Mouse (Mus musculus): ENCODE data around the gene Astn1.

Gene Astn1

DNA sequence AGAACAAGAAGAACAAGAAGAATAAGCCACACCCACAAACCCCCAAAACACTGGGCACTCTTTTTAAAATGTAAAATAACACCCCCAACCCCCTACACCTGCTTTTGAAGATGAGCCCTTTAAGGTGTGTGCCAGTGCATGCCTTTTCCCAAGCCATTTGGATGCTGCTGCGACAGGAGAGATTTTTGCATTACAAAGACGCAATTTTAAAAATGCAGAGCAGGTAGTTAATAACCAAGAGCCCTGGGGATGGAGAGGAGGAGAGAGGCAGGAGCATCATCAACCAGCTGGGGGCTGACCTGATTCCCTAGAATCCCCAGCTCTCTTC lies at the start of gene Astn1:
TSS of gene Astn1 (plus strand) at position 310 of the 328 bp plus-strand sequence.
- no peak for DNase-seq

DNA sequence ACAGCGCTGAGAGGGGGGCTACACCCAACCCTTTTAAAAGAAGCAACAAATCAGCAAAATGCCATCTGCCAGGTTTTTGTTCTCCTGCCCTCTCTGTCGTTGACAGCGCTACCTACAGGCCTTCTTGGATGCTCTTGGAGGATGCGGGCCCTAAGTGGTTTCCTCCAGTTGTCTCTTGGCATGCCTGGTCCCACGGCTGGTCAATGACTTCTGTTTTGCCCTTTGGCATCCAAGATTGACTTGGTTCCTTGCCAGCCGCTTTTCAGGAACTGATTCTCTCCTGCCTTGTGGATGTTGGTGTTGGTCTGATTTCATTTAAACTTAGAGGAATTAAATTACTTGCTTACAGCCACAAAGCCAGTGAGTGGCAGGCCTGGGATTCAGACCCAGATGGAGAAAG lies 38.7 kb upstream of the Astn1 start:
- DNase-seq: no peak

DNA sequence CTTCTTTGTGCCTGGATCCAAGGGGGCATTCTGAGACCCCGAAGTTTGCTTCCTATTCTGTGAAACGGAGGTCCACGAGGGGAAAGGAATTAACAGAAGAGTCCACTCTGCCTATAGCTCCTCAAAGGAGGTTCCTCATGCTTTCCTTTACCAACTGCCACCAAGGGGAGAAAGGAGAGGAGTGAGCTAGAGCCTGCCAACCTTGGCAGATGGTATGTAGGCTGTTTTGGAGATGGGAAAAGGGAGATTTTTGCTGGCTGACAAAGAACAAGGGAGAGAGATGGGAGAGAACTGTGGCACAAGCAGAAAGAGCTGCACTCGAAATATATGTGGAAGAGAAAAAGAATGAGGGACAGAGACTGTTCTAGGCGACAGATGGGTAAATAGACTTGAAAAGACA lies 33.9 kb upstream of the Astn1 start:
- no peak for DNase-seq

DNA sequence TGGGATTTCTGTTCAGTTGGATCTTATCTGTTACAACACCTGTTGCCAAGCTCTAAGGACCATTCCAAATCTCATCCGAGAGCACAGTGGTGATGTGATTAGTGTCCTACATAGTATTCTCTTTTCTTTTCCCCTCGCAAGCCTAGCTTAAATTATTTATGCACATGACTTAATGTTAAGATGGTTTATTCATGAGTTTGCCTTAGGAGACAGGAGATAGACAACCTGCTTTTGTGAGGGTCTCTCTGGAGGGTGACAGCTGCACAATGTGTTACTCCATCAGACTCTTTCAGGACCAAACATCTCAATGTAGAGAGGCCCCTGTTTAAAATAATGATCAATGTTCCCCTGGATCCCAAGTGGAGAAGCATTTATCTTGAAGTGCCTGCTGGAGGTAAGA lies 33.2 kb upstream of the Astn1 start:
- no peak for DNase-seq

DNA sequence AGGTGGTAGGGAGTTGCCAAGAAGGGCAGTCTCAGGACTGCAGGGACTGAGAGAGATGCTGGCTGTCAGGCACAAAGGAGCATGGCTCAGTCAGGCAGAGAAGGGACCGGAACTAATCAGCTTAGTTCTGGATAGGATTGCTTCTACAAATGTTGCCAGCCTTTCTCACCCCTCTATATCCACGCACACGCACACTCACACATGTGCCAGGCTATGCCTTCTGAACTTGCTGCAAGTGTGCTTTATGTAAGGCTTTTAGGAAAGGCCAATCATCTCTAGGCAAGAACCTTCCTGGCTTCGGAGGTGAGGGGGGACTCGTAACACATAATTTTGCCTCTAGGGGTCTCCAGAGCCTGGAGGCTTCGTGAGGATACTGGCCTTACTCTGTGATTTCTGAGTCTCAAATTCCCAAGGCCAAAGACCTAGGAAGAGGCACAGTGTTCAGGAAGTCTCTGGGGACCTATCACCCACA lies 18.8 kb upstream of the Astn1 start:
- no peak for DNase-seq

DNA sequence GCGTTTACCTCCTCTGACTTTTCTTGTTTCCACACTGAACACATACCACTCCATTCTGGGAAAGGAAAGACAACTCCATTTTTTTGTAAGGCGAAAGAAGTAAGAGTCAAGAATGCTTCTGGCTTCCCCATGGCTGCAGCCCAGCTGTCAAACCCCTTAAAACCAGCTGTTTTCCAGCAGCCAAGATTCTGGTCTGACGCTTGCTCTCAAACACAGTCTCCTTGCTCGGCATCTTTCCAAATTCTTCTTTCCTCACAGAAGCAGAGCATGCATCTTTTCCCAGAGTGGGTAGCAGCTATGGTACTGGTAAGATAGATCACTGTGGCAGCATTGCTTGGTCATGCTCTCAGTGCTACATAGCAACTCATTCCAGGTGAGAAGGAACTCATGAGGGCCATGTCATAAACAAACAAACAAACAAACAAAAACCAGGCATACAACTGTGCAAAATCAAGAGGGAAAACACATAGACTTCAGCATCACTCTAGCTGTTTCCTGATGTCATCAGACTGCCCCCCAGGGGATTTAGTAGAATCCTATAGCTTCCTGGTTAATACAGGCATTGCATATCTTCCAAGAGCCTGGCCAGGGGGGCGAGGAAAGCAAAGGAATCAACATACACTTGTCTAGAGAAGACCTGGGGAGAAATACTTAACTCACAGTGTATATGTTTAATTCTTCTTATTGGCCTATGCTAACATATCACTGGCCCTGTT lies 8.3 kb upstream of the Astn1 start:
- DNase-seq: peak; percentile 2

DNA sequence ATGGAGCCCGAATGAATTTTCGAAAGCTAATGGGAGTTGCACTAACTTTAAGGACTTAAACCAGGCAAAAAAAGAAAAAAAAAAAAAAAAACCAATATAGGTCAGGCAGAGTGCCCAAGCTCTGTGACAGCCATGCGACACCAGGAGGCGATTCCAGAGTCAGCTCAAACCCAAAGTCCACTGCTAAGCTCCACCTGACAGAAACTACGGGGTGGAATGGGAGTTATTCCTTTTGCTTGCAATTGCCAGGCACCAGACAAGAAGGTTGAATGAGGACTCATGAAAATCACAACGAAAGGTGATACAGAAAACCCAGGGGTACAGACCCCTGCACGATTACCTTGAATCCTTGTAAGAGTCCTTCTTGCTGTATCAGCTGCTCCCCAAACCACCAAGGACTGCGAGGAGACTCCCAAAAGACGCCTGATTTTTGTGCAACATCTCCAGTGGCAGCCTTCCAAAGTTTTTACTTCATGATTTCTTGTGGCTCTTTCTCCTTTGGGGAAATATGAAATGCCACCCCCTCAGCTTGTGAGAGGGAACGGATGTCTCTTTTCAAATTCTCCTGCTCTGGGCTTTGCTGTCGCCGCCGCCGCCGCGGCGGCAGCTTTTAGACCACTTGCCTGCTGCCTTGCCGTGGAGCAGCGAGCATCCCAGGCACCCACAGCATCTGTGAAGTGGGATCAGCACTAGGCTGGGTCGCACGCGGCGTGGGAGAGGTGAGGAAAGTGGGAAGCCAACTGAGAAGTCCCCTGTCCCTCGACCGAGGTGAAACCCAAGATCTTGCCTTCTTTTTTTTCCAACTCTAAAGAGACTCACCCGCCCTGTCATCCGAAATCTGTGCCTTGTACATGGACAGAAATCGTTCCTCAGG lies 6.7 kb upstream of the Astn1 start:
- peak; percentile 8 for DNase-seq

DNA sequence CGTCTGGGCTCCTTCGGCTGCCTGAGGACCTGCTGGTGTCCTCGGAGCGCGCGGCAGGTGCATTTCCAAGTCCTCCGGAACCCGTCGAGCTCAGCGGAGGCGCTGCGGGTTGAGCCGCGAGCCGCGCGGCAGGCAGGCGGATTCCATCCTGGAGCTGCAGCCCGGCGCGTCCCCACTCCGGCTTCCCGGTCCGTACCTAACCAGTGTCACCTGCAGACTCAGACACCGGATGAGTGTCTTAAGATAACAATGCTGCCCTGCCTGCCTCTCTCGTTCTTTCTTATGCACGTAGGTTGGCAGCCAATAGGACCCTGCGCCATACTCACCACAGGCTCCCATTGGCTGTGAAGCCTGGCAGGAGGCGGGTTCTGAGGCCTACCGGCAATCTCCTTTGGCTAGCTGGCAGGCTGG lies 6.0 kb upstream of the Astn1 start, which contains the start of gene Brinp2:
TSS of gene Brinp2 (minus strand) at position 276 of the 411 bp plus-strand sequence.
- DNase-seq: peak; percentile 60

DNA sequence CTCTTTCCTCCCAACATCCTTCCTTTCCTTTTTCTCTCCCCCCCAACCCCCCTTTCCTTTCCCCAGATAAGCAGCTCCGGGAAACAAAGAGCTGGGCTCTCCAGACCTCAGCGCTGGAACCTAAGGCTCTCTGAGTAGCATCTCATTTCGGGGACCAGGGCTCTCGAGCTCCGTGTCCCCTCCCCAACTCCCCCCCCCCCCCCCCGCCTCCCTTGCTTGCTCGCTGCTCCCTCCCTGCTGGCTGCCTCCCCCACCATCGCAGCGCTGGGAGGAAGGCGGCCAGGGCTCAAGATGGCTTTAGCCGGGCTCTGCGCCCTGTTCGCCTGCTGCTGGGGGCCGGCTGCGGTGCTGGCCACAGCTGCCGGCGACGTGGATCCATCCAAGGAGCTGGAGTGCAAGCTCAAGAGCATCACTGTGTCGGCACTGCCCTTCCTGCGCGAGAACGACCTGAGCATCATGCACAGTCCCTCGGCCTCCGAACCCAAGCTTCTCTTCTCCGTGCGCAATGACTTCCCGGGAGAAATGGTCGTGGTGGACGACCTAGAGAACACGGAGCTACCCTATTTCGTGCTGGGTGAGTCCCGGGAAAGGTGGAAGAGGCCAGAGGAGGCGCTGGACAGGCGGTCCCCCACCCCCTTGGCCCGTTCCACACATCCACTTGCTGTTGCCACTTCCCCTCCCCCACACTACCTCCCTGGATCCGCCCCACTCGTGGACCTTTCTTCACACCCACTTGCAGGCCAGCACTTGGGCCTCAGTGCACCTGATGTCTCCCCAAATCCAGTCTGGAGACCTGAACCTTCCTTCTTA lies 424 bp downstream of the Astn1 start:
- DNase-seq: no peak

DNA sequence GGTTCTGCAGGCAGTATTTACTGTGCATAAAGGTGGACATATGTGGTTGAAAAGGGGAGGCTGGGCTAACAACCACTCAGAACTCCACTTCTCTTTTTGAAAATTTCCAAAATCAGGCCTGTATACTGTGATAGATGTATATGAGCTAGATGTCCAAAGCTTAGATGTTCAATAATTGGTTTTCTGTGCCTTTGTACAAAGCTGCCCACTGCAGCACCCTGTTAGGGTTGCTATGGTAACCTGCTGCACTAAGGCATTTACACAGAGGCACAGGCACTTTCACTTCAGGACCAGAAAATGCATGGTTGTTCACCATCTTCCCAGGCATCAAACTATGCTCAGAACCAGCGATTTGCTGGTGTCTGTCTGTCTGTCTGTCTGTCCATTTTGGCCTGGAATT lies 2.4 kb downstream of the Astn1 start:
- no peak for DNase-seq

DNA sequence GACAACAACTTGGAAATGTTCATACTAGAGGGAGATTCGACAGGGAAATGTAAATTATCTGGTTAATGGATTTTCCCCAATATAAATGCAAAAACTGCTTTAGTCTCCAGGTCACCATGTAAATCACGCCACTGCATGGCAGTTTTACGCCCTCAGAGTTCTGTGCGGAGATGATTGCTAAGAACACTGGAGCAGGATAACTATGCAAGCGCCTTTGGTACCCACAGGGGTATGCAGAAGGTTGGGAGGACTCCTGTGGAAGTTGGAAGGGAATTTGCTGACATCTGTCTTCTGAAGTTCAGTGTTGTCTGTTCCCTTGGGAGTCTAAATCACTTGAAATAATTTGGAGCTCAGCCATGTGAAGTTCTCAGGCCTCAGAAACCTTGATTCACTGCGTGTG lies 20.2 kb downstream of the Astn1 start:
- DNase-seq: no peak

DNA sequence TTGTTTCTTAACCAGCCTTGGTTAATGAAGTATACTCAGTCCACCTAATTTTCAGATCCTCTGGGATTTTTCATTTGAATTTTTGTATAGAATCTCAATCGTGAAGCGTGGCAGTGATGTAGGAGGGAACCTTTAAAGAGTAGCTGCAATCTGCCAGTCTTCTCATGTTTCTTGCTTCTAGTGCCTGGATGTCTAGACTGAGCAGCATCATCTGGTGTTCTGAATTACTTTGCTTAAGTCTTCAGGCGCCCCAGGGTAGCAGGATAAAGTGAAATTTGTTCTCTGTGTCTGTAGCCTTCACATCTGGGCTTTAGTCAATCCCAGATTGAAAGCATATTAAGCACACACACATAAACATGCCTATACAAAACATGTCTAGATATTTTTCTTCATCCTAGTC lies 21.1 kb downstream of the Astn1 start:
- no peak for DNase-seq

DNA sequence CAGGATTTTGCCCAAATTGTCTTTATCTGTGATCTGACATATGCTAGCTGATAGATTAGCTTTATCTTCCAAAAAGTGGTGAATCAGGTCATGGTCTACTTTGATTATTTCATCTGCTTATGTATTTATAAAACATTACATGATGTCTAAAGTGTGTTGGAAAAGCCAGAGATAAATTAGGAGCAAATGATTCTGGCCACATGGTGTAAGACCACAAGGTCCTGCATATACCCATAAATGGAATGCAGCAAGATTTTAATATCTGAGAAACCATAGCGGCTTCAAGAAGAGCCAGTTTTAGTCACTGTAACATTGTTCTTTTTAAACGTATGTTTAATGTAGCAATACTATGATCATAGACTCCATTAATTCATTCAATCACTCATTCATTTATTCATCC lies 23.2 kb downstream of the Astn1 start:
- DNase-seq: no peak

DNA sequence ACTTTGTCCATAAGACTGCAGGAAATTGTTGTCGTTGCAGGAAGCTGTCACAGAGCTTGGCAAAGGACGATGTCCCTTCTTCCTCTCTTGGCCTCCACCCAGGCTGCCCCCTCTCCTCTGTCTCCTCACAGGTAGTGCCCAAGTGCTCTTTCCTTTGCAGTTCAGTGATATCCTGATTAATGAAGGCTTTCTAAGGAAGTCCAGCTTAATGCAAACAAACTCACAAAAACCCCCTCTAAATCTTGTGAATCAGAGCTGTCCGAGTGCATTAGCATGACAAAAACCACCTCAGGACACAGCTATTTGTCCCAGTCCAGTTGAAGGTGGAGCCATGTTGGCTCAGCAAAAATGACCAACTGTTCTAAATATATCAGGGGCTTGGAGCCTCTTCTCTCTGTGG lies 24.7 kb downstream of the Astn1 start:
- no peak for DNase-seq

DNA sequence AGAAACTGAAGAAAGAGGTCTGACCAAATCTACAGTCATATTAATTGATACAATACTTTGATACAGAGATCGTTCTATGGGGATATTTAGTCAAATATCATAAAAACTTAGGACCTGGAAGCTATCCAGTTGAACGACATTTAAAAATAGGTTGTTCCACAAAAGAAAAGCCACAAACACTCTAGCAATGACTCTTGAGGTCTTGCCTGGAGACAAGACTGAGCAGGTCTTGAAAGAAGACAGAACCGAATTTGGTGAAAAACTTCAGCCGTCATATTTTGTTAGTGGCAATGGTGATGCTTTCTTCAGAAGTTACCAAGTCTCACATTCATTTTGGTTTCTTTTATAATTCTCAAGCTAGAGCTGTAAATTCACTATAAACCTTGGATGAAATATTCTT lies 26.9 kb downstream of the Astn1 start:
- no peak for DNase-seq

DNA sequence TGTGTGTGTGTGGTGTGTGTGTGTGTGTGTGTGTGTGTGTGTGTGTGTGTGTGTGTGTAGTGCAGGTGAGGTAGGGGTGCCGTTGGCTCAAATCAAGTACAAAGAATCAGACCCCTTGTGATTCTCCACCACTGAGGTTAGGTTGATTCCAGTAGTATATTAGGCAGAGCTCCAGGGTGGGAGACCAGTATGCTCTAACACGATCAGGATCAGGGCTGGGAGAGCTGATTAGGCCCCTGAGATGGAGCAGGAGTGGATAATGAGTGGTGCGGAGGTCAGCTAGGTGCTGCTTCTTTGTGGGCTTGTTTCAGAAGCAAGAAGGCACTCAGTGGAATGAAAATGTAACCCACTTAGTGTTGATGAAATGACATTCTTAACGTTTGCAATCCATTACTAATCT lies 28.6 kb downstream of the Astn1 start:
- no peak for DNase-seq

DNA sequence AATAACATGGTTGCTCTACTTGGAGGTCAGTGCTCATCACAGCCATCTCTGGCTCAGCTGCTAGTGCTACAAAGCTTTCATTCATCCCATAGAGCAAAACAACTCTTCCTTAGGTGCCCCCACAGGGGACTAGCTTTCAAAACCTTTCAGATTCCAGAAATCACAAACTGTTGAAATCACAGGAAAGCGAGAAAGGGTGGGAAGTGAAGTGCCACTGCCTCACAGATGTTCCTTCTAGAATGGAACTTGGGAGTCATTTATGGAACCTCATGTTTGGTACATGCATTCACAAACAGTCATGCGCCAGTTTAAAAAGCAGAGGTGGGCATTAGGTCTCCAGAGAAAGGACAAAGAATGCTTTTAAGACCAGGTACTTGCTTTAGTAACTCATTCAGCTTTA lies 35.0 kb downstream of the Astn1 start:
- DNase-seq: no peak

DNA sequence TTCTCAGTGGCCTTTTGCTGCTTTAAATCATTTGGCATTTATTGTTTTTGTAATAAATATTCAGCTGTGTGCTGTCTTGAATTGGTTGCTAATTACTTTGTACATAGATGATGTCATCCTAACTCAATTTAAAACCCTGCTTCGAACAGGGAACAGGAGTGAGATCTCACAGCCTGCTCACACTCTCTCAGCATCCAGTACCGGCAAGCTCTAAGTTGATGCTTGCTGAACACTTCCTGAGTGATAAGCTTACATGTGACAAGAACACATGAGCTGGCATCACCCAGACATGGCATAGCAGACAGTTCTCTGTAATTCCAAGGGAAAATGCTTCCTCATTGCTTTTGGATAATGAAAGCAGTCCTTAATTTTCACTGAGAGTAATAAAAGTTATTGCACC lies 38.8 kb downstream of the Astn1 start:
- no peak for DNase-seq

DNA sequence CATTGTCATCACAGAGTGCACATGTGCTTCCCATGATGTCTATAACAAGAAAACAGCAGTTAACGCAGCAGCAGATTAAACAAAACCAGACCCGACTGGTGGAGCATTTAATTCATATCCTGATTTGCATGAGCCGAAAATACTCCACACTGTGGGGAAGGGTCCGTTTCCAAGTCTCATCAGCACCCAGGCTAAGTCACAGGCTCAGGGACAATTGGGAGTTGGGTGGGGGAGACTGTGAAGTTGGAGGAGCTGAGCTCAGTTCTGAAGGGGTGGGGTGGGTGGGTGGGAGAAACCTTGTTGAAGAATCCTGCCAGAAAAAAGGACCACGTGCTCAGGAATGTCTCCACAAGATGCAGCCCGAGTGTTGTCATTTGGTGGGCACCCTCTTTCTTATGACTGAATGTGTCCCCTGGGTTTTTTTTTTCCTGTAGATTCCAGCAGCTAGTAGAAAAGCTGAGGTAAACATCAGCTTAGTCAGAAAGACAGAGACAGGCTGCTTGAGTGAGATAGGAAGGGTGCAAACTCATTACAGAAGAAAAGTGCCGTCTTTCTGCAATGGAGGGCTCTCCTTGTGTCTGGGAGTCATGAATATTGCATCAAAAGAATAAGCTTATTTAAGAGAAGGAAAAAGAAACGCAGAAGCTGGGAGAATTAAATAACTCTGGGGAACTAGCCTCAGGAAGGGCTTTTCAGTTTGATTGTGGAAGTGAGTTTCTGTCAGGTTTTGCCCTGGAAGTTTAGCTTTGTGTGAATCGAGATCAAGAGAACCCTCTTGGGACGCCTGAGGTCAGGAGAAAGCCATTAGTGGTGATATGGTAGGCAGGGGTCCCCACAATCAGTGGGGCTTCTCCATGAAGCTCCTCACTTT lies 44.1 kb downstream of the Astn1 start:
- DNase-seq: no peak

DNA sequence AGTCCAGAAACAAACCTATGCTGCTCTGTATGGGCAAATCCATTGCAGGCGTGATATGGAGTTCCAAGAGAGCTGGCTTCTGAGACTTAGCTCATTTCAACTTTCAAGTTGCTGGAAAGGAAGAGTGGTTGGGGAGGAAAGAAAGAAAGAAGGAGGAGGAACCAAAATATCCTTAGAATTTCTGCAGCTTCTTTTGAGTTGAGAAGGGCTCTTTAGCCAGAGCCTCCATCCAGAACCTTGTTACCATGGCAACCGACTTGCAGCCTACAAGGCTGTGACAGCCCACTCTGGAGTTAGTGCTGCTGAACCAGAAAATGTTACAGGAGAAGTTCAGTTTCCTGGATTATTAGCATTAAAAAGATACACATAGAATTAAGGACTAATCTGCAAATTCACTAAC lies 46.1 kb downstream of the Astn1 start:
- DNase-seq: no peak

DNA sequence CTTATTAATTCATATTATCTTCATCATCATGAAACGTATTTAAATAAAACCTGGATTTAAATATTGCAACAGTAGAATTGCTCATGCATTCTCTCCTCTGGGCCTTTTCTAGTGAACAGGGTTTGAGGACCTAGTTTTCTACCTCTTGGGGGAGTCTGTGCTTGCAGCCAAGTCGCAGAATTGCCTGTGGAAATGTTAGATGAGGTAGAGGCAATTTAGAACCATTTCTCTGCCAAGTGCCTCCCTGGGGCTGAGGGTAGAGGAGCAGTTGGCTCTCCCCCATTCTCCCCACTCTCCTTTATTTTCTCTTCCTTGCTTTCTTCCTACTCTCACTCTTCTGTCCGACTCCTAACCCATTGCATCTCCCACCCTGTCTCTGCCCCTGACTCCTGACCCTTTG lies 49.1 kb downstream of the Astn1 start:
- no peak for DNase-seq

DNA sequence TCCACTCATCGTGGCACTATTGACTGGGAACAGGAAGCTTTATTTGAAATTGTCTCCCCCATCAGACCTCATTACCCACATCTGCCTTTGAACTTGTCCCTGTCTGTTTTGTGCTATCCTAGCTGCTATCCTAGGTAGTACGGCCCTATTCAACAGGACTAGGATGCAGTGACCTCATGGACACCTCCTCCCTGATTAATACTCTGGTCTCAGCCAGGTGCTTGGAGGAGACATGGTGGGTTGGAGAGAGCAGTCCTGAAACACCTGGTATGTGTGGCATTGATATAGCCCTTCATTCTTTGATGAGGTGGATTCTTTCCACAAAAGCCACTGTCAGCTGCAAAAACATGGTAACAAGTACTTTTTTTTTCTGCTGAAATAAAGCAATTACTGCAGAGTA lies 52.1 kb downstream of the Astn1 start:
- DNase-seq: no peak

DNA sequence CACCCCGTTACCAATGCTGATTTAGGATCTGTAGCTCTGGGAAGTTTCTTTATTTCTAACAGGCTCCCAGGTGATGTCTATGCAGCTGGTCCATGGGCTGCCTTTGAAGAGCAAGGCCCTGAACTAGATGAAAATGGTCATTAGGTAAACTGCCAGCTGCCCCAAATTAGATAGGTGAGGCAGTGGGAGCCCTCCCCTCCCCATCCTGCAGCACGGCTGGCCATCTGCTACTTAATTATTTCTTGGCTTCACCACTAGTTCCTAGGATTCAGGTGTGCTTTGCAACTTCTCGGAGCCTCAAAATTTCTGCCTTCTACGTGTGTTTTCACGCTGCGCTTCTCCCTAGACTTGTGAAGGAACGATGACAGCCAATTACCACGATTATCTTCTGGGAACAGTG lies 59.4 kb downstream of the Astn1 start:
- no peak for DNase-seq

All from lung, postnatal 36 days (tissue).